In the genomic region with DNA sequence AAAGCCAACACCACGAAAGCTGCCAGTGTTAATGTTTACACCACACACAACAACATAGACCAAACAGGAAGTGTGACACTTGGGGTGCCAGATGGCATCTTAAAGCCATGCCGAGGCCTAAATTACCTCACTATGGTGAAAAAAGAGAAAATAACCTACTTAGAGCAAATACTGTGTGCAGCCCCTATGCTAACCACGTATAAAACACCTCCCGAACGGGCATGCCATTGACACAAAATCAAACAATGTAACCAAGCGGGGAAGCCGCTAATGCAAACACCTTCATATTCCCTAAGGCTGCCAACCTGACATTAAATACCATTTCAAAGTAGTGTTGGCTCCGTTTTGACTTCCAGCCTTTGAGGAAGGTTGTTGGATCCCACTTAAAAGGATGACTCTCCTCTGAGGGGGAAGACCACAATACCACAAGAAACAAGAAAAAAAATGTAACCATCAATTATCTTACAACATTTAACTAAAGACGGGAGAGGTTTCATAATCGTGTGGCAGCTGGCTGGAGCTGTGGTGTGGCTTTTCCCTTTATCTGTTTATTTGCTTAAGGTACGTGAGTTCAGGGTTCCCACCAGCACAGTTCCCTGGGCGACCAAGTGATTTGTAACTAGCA, we compare ENCODE assay signal across 16 mouse cellular contexts.
DNase-seq lines count a peak whose midpoint lies in the region; ATAC-seq and TF ChIP-seq lines count a peak whose summit lies in the region.
"Had no signal": no experiment of that assay in that cellular context is flagged by ENCODE, and none has a peak within 500 bp of the region (broad histone marks: within the 10 kb centered on the region; RNA-seq: fewer than 3 reads in every experiment).

No protein-coding gene starts in this region.

- no peak overlapping the region for H3K9ac ChIP-seq in kidney, embryonic 15.5 days
- H3K9ac ChIP-seq: heart, embryonic 12.5 days; limb, embryonic 15.5 days; midbrain, embryonic 12.5 days had no signal

- H3K4me3 ChIP-seq in C2C12 (ENCODE audit: insufficient read depth, poor library complexity, severe bottlenecking): no peak overlapping the region
- no peak overlapping the region for H3K4me3 ChIP-seq in kidney, embryonic 15.5 days (replicated peaks)
- H3K4me3 ChIP-seq: heart, embryonic 12.5 days; limb, embryonic 15.5 days; midbrain, embryonic 12.5 days had no signal

- no peaks in the 10 kb centered on the region for H3K79me3 ChIP-seq in C2C12 (ENCODE audit: low read depth)

- no peaks in the 10 kb centered on the region for H3K36me3 ChIP-seq in C2C12 (ENCODE audit: control insufficient read depth, insufficient read depth)
- H3K36me3 ChIP-seq in kidney, embryonic 15.5 days: no peaks in the 10 kb centered on the region
- H3K36me3 ChIP-seq: heart, embryonic 12.5 days; limb, embryonic 15.5 days; midbrain, embryonic 12.5 days had no signal

- no peaks in the 10 kb centered on the region for H3K9me3 ChIP-seq in kidney, embryonic 15.5 days (replicated peaks)
- H3K9me3 ChIP-seq: heart, embryonic 12.5 days; limb, embryonic 15.5 days; midbrain, embryonic 12.5 days had no signal

- peaks cover 11% of the 10 kb centered on the region for H3K4me1 ChIP-seq in kidney, embryonic 15.5 days

- no peak overlapping the region for H3K27ac ChIP-seq in kidney, embryonic 15.5 days
- H3K27ac ChIP-seq: hindbrain, postnatal 0 days; limb, embryonic 15.5 days; midbrain, embryonic 12.5 days had no signal

- no peaks in the 10 kb centered on the region for H3K79me2 ChIP-seq in C2C12 (ENCODE audit: control insufficient read depth, insufficient read depth)

- WGBS in kidney, embryonic 15.5 days: 47% methylated on average over 12 of the region's 12 CpGs

- peak; percentile 86 for ATAC-seq in common myeloid progenitor, adult 5-6 weeks (replicated peaks; ENCODE audit: low read depth, poor library complexity, severe bottlenecking)
- ATAC-seq in kidney, embryonic 15.5 days (replicated peaks; ENCODE audit: low FRiP score): no peak
- ATAC-seq: forebrain, embryonic 16.5 days; hindbrain, postnatal 0 days had no signal

- peak; percentile 17 for DNase-seq in 416B (ENCODE audit: low read depth)
- peak; percentile 83 for DNase-seq in naive thymus-derived CD4-positive, alpha-beta T cell, adult 2 months (ENCODE audit: low read depth)
- no peak for DNase-seq in cerebellum, adult 11 months
- DNase-seq in c-Kit-positive CD71-positive TER-119-positive erythroid progenitor cells, embryonic 14.5 days (ENCODE audit: low spot score): no peak
- no peak for DNase-seq in embryo, embryonic 9.5 days (ENCODE audit: extremely low spot score)
- DNase-seq: adrenal gland, postnatal 10 days; cerebellum, adult 9-10 months; heart, postnatal 36 days had no signal

- no peaks in the 10 kb centered on the region for H3K27me3 ChIP-seq in C2C12 (ENCODE audit: control insufficient read depth, insufficient read depth, insufficient read length)
- H3K27me3 ChIP-seq in kidney, embryonic 15.5 days: 0 out of 2 replicates have a peak, but pooled peaks cover 3% of the 10 kb centered on the region
- H3K27me3 ChIP-seq: heart, embryonic 12.5 days; limb, embryonic 15.5 days; midbrain, embryonic 12.5 days had no signal

- H3ac ChIP-seq in C2C12 (ENCODE audit: control insufficient read depth, insufficient read length, low read depth): no peak overlapping the region

- no peak for TF ChIP-seq CTCF in C2C12 (IDR thresholded peaks at IDR 0.05; ENCODE audit: control insufficient read depth, insufficient read depth, insufficient read length)

- H3K4me2 ChIP-seq in kidney, embryonic 15.5 days: no peak overlapping the region
- H3K4me2 ChIP-seq: heart, embryonic 12.5 days; limb, embryonic 15.5 days; midbrain, embryonic 12.5 days had no signal

TF ChIP-seq in C2C12, 6 proteins besides CTCF, POLR2A, EP300 and RAD21:
- TF ChIP-seq MYOD1 (IDR thresholded peaks at IDR 0.05; ENCODE audit: control insufficient read depth, insufficient read length, low read depth) (peak; percentile 34), FOSL1 (IDR thresholded peaks at IDR 0.05; ENCODE audit: insufficient read depth, low read length, poor library complexity, severe bottlenecking) (peak; percentile 66), MYOG (IDR thresholded peaks at IDR 0.05; ENCODE audit: control insufficient read depth, extremely low read depth, insufficient read length) (no peak), MAX (IDR thresholded peaks at IDR 0.05) (no peak), CEBPB (IDR thresholded peaks at IDR 0.05; ENCODE audit: low read depth) (peak; percentile 91), USF1 (IDR thresholded peaks at IDR 0.05; ENCODE audit: low read depth) (no peak)

Comparison
In these comparisons a context has a peak if more than half of its experiments do, and no peak if none do; other contexts are left out.
1. DNase-seq: peak in 416B (single experiment) and naive thymus-derived CD4-positive, alpha-beta T cell, adult 2 months (single experiment); none in cerebellum, adult 11 months (single experiment), c-Kit-positive CD71-positive TER-119-positive erythroid progenitor cells, embryonic 14.5 days (single experiment) and embryo, embryonic 9.5 days (single experiment).